Mouse (Mus musculus): ENCODE results near the gene Tbcel. TPM values are rescaled to one million over a fixed set of nuclear protein-coding genes. Genes with fewer than 3 reads are reported as not detected.

The Tbcel gene
- polyA plus RNA-seq, 1 experiment from 2014 or later, result 5.3 TPM

DNA sequence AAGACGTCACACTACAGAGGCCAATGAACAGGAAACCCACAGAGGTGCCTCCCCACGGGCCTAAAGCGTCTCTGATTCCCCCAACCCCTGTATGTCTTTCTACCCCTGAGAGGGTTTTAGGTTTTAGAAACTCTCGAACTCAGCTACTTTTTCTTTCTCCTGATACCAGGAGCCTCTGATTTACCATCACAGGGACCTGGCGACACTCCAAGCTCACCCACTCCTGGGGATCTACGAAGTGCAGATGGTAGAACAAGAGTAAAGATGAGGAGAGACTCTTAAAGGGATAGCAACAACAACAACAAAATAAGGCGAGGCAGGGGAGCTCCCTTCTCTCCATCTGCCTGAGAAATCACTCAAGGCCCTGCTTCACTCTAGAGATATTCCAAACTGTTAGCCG, 120.6 kb downstream of the Tbcel start:
- TF ChIP-seq CTCF (IDR thresholded peaks at IDR 0.05; ENCODE audit: low read depth), result no peak
- Histone ChIP-seq H3K36me3 (ENCODE audit: insufficient read depth) (no peaks in the 10 kb centered on the region), H3K27me3 (ENCODE audit: insufficient read depth, low read length) (no peaks in the 10 kb centered on the region), H3K9ac (no peak overlapping the region), H3K4me1 (ENCODE audit: insufficient read depth) (no peaks in the 10 kb centered on the region), H3K4me3 (ENCODE audit: low read depth, low read length) (no peak overlapping the region), H3K9me3 (ENCODE audit: low read depth, low read length) (no peaks in the 10 kb centered on the region), H3K4me2 (no peak overlapping the region), H3K27ac (ENCODE audit: low read depth) (no peak overlapping the region)
- WGBS, result 68% methylated on average over 8 of the region's 8 CpGs
- ATAC-seq (ENCODE audit: insufficient read depth), result no peak
- DNase-seq, result no peak

GRCm38 (mm10) chr9:42385656-42386055, 122.0 kb downstream of the Tbcel start:
- H3K27ac ChIP-seq (ENCODE audit: low read depth), result no peak overlapping the region
- no peaks in the 10 kb centered on the region for H3K9me3 ChIP-seq (ENCODE audit: low read depth, low read length)
- 69% methylated on average over 13 of the region's 13 CpGs for WGBS
- H3K4me1 ChIP-seq (ENCODE audit: insufficient read depth), result no peaks in the 10 kb centered on the region
- no peaks in the 10 kb centered on the region for H3K27me3 ChIP-seq (ENCODE audit: insufficient read depth, low read length)
- DNase-seq (no peak), ATAC-seq (ENCODE audit: insufficient read depth) (no peak)
- H3K36me3 ChIP-seq (ENCODE audit: insufficient read depth), result no peaks in the 10 kb centered on the region
- H3K4me2 ChIP-seq, result no peak overlapping the region
- TF ChIP-seq CTCF (IDR thresholded peaks at IDR 0.05; ENCODE audit: low read depth), result no peak
- H3K9ac ChIP-seq, result no peak overlapping the region
- H3K4me3 ChIP-seq (ENCODE audit: low read depth, low read length), result no peak overlapping the region

DNA sequence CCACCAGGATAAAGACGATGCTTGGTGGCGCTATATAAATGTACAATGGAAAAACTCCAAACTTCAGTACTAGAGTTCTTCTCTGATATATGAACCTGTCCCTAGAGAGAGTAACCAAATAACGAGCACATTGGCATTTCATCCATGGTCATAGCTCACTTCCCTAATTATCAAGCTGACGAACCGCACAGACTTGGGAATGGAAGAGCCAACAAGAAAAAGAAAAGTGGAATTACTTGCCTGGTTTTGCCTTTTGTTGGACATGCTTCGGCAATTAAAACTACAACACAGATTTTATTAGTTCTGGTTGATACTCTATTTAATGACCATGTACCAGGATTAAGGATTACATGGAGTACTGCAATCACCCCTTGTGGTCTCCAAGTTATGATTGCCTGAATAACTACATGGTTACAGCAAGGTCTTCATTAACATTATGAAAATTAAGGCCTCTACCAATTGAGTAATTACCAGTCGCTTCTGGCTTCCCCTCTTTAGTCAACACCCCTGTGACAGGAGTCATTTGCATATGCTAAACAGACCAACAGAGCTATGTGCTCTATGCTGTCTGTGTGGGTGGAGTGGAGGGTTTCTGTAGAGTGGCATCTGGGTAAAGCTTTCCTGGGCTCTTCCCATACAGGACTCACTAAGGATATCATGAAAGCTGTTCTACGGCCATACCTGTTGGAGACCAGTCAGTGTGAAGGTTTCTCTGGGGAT, 124.8 kb downstream of the Tbcel start:
- Histone ChIP-seq H3K9me3 (ENCODE audit: low read depth, low read length) (no peaks in the 10 kb centered on the region), H3K27ac (ENCODE audit: low read depth) (no peak overlapping the region), H3K36me3 (ENCODE audit: insufficient read depth) (no peaks in the 10 kb centered on the region), H3K27me3 (ENCODE audit: insufficient read depth, low read length) (no peaks in the 10 kb centered on the region), H3K4me2 (no peak overlapping the region), H3K4me1 (ENCODE audit: insufficient read depth) (no peaks in the 10 kb centered on the region), H3K9ac (no peak overlapping the region), H3K4me3 (ENCODE audit: low read depth, low read length) (no peak overlapping the region)
- ATAC-seq (ENCODE audit: insufficient read depth), result no peak
- WGBS, result 86% methylated on average over 8 of the region's 8 CpGs
- no peak for DNase-seq
- no peak for TF ChIP-seq CTCF (IDR thresholded peaks at IDR 0.05; ENCODE audit: low read depth)

DNA sequence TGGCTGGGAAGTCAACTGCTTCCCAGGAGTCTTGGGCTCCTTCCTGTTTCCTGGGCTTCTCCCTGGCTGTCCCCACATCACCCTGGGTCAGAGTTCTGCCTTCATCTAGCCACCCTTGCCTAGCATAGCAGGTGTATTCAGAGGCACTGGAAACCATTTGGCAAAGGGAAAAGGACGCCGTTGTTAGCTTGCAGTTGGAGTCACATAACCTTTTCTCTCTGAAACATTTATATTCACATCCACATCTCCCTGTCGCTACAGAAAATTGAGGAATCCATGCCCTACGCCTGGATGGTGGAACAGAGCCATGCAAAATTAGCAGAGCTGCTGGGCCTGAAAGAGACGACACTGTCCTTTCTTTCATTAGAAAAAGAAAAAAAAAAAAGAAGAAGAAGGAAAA, 125.5 kb downstream of the Tbcel start:
- Histone ChIP-seq H3K4me3 (ENCODE audit: low read depth, low read length) (no peak overlapping the region), H3K36me3 (ENCODE audit: insufficient read depth) (no peaks in the 10 kb centered on the region), H3K4me2 (no peak overlapping the region), H3K27ac (ENCODE audit: low read depth) (no peak overlapping the region), H3K9me3 (ENCODE audit: low read depth, low read length) (no peaks in the 10 kb centered on the region), H3K4me1 (ENCODE audit: insufficient read depth) (no peaks in the 10 kb centered on the region), H3K27me3 (ENCODE audit: insufficient read depth, low read length) (no peaks in the 10 kb centered on the region), H3K9ac (no peak overlapping the region)
- 84% methylated on average over 5 of the region's 5 CpGs for WGBS
- TF ChIP-seq CTCF (IDR thresholded peaks at IDR 0.05; ENCODE audit: low read depth), result no peak
- ATAC-seq (ENCODE audit: insufficient read depth) (no peak), DNase-seq (no peak)

DNA sequence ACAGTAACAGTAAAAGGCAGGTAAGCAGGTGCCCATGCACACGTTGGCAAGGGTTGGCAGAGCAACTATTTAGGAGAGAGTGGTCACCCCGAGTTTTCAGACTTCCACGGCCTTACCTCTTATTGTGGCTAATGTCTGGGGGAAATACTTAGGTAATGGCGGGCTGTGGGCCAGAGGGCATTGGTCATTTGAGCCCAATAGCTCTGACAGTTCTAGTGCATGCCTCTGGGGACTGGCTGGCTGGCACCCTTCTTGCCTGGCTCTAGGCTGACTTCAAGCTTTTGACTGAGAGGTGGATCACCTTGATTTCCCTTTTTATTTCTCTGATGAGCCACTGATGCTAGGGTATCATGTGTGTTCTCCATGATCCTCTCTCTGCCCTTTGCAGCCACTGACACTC, 129.5 kb downstream of the Tbcel start:
- Histone ChIP-seq H3K9me3 (ENCODE audit: low read depth, low read length) (no peaks in the 10 kb centered on the region), H3K4me1 (ENCODE audit: insufficient read depth) (no peaks in the 10 kb centered on the region), H3K4me3 (ENCODE audit: low read depth, low read length) (no peak overlapping the region), H3K27me3 (ENCODE audit: insufficient read depth, low read length) (no peaks in the 10 kb centered on the region), H3K9ac (no peak overlapping the region), H3K4me2 (no peak overlapping the region), H3K27ac (ENCODE audit: low read depth) (no peak overlapping the region), H3K36me3 (ENCODE audit: insufficient read depth) (no peaks in the 10 kb centered on the region)
- 87% methylated on average over 4 of the region's 4 CpGs for WGBS
- TF ChIP-seq CTCF (IDR thresholded peaks at IDR 0.05; ENCODE audit: low read depth), result no peak
- ATAC-seq (ENCODE audit: insufficient read depth) (no peak), DNase-seq (no peak)

DNA sequence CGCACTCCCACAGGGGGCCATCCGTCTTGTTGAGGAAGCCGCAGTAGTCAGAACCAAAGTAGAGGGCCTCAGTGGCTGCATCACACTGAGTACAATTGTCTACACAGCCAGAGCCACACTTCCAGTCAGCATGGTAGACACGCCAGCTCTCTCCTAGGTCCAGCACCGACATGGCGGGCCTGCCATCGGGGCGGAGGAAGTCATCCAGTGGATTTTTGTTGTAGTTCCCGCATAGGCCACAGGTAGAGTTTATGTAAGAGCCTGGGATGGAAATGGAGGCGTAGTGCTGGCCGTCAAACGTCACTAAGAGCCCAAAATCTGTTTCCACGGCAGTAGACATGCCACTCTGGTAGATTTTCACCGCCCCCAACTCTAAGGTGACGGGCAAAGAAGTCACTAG, 130.0 kb downstream of the Tbcel start:
- no peak overlapping the region for H3K4me2 ChIP-seq
- no peak overlapping the region for H3K4me3 ChIP-seq (ENCODE audit: low read depth, low read length)
- no peak overlapping the region for H3K27ac ChIP-seq (ENCODE audit: low read depth)
- no peaks in the 10 kb centered on the region for H3K4me1 ChIP-seq (ENCODE audit: insufficient read depth)
- H3K9ac ChIP-seq, result no peak overlapping the region
- DNase-seq (no peak), ATAC-seq (ENCODE audit: insufficient read depth) (no peak)
- H3K9me3 ChIP-seq (ENCODE audit: low read depth, low read length), result no peaks in the 10 kb centered on the region
- no peak for TF ChIP-seq CTCF (IDR thresholded peaks at IDR 0.05; ENCODE audit: low read depth)
- H3K36me3 ChIP-seq (ENCODE audit: insufficient read depth), result no peaks in the 10 kb centered on the region
- WGBS, result 89% methylated on average over 15 of the region's 15 CpGs
- no peaks in the 10 kb centered on the region for H3K27me3 ChIP-seq (ENCODE audit: insufficient read depth, low read length)

DNA sequence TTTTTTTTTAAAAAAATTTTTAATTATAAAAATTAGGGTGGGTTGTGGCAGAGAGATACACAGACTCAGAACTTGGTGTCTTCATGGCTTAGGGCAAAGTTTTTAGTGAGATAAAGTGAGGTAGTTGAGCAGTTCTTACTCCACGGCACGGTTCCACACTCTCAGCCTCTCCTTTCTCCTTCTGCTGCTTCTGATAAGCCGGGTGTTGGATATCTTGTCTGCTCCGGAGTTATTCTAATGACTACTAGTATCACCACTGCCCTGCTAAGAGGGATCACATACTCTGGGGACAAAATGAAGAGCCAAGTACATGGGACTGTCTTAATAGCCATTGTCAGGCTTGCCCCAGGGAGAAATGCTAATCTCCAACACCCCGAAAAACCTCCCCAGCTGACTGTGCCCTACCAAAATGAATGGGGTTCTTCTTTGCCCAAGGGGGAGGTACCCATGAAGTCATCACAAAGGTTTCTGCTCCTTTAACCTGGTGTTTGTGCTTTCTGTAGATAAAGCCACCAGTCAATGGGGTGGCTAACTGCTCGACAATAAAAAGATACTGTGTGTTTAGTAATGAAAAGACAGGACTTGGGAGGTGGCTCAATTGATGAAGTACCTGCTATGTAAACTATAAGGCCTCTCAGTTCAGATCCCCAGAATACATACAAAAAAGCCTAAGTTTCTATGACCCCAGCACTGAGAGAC, 135.8 kb downstream of the Tbcel start:
- Histone ChIP-seq H3K9me3 (ENCODE audit: low read depth, low read length) (no peaks in the 10 kb centered on the region), H3K4me1 (ENCODE audit: insufficient read depth) (no peaks in the 10 kb centered on the region), H3K36me3 (ENCODE audit: insufficient read depth) (no peaks in the 10 kb centered on the region), H3K4me3 (ENCODE audit: low read depth, low read length) (no peak overlapping the region), H3K4me2 (no peak overlapping the region), H3K27me3 (ENCODE audit: insufficient read depth, low read length) (no peaks in the 10 kb centered on the region), H3K9ac (no peak overlapping the region), H3K27ac (ENCODE audit: low read depth) (no peak overlapping the region)
- 44% methylated on average over 6 of the region's 6 CpGs for WGBS
- ATAC-seq (ENCODE audit: insufficient read depth), result no peak
- no peak for TF ChIP-seq CTCF (IDR thresholded peaks at IDR 0.05; ENCODE audit: low read depth)
- no peak for DNase-seq

Small RNAs within 50 kb of the gene (microRNA-seq; reads per million reads assigned to microRNA genes)
- gene Gm44311 (ENCODE audit: borderline number of aligned reads), result not detected

Other genes starting within 250 kb of the Tbcel start
- gene Sc5d, start 243.6 kb downstream of the Tbcel start, polyA plus RNA-seq (2014; fragmentation: Nextera tagmentation; extraction: Ambion mirVana), result 40.0 and 47.8 TPM in 2 replicates
- 0.05 and 0.39 TPM in 2 replicates for gene Tecta, start 107.9 kb downstream of the Tbcel start, polyA plus RNA-seq (2014; fragmentation: Nextera tagmentation; extraction: Ambion mirVana)

Data from lung, embryonic 14.5 days (tissue).